Mouse (Mus musculus) stomach, postnatal 0 days (tissue): ENCODE results near the gene Zfp786.

ENCODE experiments used
- CTCF ChIP-seq: IDR thresholded peaks from 2 replicates; pipeline ENCODE4 v1.5.1; 2016; ENCODE audit warnings: antibody characterized with exemption, low read depth, mild to moderate bottlenecking, moderate library complexity
- EP300 ChIP-seq: optimal IDR thresholded peaks from 2 replicates; pipeline ENCODE3; 2016; ENCODE audit warnings: antibody characterized with exemption

- peak; percentile 34 for TF ChIP-seq CTCF
- TF ChIP-seq EP300 = peak; percentile 87
These were observed 49.3 kb downstream of the Zfp786 start for GRCm38 (mm10) chr6:47781091-47781968.
